Mouse (Mus musculus) left cerebral cortex, postnatal 4 days (tissue): ENCODE measurements around the gene Rbp2. TPM values are rescaled to one million over a fixed set of nuclear protein-coding genes. Genes with fewer than 3 reads are reported as not detected.

Experiments
- DNase-seq: peaks from one replicate; pipeline ENCODE4 v3.0.0-alpha.2; 2022
- intact Hi-C: fragments of 180-260 bp; cut with DNase I; formaldehyde crosslinking; loops from one replicate; pipeline ENCODE4 v1.15.1; 2025
- total RNA-seq, 2 experiments: library from RNA; stranded (reverse); gene quantifications; 2 replicates each; pipeline ENCODE4 v1.2.3; 2021

The Rbp2 gene
- not detected for total RNA-seq

DNA sequence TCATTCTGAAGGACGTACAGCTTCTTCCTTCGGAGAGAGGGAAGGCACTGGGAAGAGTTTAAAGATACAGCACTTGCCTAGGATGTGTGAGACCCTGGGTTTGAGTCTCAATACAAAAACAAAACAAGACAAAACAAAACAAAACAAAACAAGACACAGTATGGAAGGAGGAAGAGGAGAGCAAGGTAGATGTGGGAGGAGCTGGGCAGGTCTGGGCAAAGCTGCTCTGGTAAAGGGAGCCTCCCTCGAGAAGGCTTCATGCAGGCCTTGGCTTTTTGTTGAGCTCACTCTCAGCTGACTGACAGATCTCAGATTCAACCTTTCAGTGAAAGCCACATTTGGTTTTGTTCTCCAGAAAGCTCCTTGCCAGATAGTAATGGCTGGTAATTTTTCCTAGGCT, at the start of gene Rbp2:
Rbp2 (plus strand) TSS at position 301 of the 400 bp plus-strand sequence.
- no peak for DNase-seq
- intact Hi-C loops: no loop called here

DNA sequence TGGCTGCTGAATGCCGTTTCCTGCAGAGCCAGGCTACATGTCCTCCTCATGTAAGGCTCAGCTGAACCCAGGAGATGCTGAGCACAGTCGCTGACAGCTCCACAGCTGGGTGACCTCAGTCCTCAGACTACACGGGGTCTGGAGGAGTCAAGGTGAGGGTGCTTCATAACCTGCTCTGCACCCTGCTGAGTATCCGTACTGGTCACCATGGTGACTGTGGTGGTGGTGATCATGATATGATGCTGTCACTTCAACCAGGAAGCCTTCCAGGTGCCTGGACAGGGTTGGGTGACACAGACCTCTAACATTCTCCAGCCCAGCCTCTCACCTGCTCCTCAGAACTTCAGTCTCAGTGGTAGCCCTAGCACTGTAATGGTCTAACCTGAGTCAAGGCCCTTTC, 48.1 kb upstream of the Rbp2 start:
- intact Hi-C loops: no loop called here
- DNase-seq: no peak

DNA sequence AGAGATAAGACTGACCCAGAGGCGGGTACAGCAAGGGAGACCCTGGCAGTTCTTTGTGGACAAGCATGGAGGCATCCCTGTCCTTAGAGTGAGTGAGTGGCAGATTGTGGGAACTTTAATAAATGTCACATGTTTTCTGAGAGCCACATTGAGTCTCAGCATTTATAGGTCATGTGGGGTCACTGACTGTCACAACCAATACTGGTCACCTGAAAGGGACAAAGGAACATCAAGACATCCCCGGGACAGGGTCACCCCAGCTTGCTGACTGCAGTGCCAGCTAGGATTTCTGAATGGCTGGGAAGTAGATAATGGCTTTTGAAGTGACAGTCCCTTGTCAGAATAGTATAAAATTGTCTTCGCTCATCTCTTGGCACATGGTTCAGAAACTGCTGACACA, 46.8 kb upstream of the Rbp2 start:
- intact Hi-C loops: no loop called here
- DNase-seq: no peak

DNA sequence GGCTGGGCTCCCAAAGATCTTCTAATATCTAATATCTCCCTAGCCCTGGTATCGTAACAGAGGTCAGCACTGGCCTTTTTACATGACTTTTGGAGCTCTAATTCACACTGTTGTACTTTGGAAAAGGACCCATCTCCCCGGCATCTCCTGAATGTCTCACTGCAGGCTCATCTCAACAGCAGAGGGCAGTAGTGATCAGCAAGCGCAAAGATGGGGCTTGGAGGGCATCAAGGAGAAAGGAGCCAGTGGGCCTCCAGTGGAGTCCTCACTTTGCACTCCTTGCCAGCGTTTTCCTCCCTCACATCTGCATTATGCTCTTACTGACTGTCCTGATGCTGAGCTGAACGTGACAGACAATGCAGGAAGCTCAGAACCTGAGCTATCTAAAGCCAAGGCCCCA, 43.3 kb upstream of the Rbp2 start:
- intact Hi-C loops: loop anchor here (5.0 kb wide), 1 partner anchor 95 kb away; no protein-coding TSS in a partner anchor
- DNase-seq: peak; percentile 46

DNA sequence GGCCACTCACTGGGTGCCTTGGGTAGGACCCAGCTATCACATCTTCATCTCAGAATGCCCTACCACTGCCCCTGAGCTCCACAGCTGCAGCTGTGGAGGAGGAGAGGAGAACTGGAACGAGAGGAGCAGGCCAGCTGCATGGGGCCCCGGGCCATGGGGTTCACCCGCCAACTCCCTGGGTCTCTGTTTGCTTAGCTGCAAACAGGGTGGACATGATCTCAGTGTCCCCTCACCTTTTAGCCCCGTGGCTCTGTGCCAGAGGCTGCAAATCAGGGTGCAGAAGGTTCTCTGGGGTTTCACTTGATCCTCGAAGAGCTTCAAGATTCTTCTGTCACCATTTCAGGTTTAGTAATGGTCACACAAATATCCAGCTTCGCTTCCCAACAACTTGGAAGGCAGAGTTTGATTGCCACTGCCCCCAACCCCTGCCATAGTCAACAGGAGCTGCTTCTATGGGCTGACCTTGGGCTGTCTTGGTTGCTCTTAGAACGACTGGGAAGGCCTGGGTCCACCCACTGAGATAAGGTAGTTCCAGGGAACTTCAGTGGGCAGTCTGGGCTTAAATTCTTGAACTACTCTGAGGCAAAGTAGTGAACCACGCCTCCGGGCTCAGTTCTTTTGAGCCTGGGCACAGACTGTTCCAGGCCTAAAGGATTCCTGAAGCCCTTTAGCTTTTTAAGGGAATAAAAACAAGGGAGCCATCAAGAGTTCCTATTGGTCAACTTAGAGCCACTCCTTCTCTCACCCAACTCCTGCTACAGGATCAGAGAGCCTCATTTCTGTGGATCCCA, 40.4 kb upstream of the Rbp2 start:
- DNase-seq: no peak

DNA sequence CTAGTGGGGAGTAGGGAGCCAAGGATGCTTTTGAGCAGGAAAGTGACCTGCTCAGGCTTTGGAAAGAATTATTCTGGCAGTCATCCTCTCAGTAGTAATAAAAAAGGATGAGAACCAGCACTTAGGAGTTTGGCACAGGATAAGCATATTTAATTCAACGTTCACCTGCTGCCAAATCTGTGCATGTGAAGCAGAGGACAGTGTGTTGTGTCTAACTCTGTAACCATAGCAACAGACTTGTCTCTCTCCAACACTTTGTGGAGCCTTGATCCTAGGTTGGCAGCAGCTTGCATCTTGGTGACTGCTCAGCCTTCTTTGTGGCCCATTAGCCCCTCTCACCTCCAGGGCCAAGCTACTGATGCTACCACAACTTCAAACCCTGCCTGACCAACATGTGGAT, 34.9 kb upstream of the Rbp2 start:
- intact Hi-C loops: no loop called here
- DNase-seq: no peak

More for the DNA sequence above, 40.4 kb upstream of the Rbp2 start:
- intact Hi-C loops: no loop called here

DNA sequence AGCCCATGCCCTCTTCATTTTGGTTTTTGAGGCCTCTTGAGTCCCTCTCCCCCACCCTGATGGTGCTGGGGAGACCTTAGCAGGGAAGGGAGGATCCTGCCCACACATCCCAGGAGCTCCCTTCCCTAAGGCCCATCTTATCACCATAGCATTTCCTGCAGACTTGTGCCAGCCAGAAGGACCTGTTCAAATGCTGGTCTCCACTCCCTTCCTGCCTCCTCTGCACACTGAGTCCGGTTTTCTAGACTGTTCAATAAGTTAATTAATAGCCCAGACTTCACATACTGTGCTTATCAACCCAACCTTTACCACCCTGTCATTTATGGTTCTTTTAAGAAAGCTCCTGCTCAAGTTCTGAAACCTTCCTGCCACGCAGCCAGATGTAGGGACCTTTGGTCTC, 19.2 kb upstream of the Rbp2 start:
- DNase-seq: no peak
- intact Hi-C loops: no loop called here

DNA sequence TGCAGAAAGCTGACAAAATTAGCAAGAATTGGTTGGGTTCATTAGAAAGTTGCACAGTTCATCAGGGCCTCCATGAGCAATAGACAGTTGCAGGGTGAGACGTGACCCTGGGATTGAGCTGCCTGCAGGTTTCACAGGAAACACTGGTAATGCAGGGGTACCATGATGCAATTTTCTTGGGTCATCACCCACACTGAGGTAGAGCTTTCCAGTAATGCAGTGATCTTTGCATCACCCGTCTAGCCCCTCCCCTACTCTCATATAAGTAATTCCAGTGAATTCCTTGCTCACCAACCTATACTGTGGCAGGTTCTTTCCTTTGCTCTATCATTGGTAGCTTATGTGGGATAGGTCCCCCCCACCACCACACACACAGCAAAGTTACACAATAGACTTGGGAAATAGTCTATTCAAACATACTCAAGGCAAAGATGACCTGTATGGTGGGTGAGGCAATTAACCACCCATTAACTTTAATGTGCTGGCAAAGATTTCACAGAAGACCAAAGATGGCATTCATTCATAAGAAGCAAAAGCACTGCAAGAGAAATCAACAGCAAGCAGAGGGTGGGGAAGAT, 5.7 kb upstream of the Rbp2 start:
- intact Hi-C loops: no loop called here
- no peak for DNase-seq

DNA sequence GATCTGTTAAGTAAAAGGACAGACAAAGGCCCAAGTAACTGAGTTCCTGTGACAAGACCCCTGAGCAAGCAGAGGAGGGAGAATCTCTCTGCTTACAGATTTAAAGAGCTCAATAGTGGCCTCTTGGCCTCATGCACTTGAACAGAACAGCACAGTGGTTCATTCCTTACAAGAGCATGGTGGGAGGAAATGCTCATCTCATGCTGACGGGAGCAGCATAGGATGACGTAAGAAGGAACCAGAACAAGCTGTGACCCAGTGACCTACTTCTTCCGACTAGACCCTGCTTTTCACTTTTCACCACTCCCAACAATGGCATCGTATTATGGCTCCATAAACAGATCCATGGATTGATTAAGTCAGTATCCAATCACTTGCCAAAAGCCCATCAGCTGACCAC, 3.7 kb upstream of the Rbp2 start:
- intact Hi-C loops: no loop called here
- DNase-seq: no peak

DNA sequence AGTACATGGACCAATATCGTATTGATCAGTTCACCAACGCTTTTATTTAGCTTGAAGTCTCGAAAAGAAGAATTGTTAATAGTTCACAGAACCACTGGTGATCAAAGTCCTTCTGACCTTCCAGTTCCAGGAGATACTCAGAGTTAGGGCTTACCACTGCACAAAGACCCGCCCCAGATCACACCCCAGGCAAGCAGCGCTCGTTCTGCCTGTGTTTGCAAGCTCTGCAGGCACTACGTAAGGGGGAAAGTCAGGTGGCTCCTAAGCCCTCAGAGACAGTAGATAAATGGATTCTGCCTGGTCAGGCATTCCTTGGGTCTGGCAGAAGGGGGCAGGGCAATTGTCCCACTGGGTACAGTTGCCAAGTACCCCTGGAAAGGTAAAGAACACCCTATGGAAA, 895 bp upstream of the Rbp2 start:
- intact Hi-C loops: no loop called here
- no peak for DNase-seq

DNA sequence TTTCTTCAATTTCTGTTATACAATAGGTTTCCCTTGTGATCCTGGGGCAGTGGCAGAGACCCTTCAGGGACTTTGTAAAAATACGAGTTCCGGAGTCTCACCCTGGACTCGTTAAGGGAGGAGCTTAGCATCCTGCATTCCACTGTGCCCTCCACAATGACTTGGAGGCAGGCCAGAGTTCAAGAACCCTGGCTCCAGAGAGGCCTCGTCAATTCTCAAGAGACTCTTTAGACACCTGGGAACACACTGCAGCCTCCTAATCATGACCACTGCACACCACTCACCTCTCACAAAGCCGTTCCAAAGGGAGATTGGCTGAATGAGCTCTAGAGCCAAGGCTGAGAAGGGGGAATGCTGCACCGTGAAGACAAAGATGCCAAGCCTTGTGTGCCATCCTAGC, 1.4 kb downstream of the Rbp2 start:
- DNase-seq: no peak
- intact Hi-C loops: no loop called here

DNA sequence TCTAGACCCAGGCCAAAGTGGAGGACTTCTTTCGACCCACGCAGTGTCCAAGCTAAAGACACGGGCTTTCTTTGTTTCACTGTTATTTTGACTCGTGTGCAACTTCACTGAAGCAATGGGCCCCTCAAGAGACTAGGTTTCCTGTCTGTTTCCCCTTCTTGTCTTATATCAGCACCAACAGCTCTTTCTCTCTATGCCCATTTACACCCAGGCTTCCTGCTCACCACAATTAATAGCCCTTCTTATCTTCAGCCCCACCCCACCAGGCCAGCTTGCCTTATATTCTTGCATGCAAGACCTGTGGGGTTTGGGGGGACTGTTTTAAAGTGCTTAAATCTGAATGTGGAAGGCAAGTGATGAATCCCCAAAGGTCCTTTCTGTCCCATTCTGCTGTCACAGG, 3.6 kb downstream of the Rbp2 start:
- DNase-seq: no peak
- intact Hi-C loops: no loop called here

DNA sequence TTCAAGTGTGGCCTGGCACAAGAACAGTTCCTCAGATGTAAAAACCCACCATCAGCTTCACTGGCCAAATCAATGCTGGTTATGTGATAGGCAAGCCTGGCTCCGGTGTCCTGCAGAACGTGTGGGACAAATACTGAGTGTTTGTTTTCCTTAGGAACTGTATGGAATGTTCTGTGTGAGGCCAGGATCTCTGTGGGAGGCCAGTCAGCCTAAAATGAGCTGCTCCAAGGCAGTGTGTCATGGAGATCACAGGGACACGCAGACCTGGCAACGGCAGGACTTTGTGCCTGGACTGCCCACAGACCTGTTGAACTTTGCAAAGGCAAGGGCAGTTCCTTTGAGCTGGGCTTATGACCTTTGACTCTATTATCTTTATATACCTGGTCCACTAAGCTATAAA, 4.2 kb downstream of the Rbp2 start:
- intact Hi-C loops: no loop called here
- DNase-seq: peak; percentile 10

DNA sequence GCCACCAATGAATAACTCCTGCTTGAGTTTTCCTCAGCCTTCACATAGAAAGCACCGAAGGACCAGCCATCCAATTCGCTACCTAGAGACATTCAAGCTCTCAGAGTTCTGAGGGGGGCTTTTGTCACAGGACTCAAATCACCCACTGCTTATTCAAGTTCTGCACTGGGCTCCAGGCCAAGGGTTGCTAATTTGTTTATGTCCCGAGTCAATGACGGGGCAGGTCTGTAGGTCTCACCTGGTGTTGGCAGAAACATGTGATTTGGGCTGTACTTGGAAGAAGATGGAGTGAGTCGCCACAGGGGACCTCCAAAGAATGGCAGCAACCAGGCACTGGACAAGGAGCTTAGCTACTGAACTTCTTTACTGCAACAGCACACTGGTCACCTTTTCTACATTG, 5.2 kb downstream of the Rbp2 start:
- intact Hi-C loops: no loop called here
- DNase-seq: no peak

DNA sequence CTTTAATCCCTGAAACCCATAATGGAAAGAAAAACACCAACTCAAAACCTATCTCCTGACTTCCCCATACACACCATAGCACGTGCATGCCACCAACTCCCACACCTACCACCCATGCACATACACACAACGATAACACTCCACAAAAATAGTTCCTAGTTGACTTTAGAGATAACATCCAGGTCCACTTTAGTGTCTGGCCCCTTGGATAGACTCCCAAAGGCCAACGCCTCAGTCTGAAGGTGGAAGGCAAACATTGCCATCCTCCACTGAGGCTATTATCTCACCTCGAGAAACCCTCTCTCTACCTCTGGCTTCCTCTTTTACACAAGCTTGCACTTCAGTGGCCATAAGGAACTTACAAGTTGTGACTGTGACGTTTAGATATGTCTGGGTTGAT, 6.3 kb downstream of the Rbp2 start:
- no peak for DNase-seq
- intact Hi-C loops: no loop called here

DNA sequence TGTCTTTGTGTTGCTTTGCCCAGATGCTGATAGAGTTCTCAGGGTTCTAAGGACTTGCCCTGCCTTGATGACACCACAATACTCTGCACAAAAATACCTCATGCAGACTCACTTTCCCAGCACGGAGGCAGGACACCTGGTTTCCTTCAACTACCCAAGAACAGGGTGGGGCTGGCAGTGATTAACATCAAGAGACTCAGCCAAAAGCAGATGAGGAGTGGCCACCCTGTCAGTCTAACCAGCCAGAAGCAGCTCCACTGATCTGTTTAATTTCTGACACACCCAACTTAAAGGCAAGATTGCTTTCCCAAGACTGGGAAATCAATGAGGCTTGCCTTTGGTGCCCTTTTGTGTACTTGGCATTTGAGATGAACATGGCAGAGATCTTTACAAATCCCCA, 6.9 kb downstream of the Rbp2 start:
- DNase-seq: no peak
- intact Hi-C loops: no loop called here

DNA sequence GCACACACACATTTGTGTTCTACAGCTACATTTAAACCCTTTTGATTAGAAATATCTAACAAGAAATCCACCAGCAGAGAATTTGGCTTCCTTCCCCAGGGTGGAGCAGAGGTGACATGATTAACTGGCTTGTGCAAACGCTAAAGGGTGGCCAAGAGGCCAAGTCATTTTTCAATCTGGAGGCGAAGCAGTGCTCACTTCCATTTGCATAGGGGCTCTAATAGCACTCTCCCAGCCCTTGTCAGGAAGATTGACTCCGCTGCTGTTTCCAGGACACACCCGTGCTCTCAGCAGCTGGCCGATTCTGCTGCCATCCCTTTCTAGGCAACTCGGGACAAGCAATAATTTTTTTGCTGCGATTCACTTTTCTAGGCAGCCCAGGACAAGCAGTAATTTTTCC, 11.2 kb downstream of the Rbp2 start:
- intact Hi-C loops: no loop called here
- DNase-seq: no peak

DNA sequence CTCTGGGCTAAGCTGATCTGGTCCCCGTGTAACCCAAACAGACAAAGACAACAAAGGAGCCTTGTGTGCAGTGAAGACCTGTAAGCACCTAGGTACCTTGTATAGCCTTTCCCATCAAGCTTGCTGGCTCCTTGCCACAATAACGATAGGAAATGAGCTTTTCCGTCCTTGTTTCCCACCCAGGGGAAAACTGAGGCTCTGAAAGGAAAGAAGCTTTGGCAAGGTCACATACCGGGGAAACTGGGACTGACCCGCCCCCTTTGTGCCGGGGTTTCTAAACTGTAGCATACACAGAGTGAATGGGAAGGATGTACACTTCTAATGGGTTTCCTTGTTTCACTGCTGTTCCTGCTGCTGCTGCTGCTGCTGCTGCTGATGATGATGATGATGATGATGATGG, 12.1 kb downstream of the Rbp2 start:
- no peak for DNase-seq
- intact Hi-C loops: no loop called here

DNA sequence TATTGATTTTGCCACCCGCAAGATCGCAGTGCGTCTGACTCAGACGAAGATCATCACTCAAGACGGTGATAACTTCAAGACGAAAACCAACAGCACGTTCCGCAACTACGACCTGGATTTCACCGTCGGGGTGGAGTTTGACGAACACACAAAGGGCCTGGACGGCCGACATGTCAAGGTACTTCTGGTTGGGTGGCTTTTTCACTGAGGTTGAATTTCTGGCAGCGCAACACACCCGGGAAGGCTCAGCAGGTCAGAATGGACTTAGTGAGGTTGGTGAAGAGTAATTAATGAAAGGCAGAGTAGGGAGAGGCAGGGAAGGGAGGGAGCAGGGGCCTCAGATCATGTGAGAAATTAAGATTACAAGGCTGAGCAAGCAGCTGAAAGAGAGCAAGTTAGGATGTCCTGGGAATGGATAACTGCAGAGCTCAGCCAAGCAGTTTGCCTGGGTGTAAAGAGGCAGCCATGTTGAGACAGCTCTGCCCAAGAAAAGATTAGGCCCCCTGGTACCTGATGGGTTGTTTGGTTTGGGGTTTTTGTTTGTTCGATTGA, 12.9 kb downstream of the Rbp2 start:
- intact Hi-C loops: no loop called here
- DNase-seq: no peak

DNA sequence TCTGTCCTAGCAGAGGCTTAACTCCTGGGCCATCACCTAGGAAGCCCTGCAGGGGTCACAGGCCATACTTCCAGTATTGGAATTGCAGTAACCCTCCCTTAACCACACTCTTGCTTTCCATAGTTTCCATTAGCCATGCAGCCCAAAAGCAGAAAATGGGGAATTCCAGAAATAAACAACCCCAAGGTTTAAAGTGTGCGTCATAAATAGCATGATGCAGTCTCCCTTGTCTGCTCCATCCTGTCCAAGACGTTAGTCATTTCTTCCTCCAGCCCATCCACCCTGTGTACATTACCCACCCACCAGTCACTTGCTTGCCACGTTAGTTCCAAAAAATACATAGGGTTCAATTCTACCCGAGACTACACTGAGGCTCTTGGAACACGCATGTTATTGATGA, 13.7 kb downstream of the Rbp2 start:
- no peak for DNase-seq
- intact Hi-C loops: no loop called here

DNA sequence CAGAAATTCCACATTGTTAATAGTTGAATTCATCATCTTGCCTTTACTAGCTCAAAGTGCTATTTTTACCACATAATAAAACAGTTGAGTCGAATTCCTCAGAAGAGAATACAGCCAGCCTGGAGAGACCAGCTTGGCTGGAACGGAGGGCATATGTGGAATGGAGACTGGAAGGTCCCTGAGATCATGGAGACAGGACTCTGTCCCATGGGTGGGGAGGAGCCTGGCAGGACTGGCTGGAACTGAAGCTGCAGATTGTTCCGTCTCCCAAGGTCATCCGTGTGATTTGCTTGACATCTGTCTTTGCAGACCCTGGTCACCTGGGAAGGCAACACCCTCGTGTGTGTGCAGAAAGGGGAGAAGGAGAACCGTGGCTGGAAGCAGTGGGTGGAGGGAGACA, 21.6 kb downstream of the Rbp2 start:
- intact Hi-C loops: no loop called here
- no peak for DNase-seq

DNA sequence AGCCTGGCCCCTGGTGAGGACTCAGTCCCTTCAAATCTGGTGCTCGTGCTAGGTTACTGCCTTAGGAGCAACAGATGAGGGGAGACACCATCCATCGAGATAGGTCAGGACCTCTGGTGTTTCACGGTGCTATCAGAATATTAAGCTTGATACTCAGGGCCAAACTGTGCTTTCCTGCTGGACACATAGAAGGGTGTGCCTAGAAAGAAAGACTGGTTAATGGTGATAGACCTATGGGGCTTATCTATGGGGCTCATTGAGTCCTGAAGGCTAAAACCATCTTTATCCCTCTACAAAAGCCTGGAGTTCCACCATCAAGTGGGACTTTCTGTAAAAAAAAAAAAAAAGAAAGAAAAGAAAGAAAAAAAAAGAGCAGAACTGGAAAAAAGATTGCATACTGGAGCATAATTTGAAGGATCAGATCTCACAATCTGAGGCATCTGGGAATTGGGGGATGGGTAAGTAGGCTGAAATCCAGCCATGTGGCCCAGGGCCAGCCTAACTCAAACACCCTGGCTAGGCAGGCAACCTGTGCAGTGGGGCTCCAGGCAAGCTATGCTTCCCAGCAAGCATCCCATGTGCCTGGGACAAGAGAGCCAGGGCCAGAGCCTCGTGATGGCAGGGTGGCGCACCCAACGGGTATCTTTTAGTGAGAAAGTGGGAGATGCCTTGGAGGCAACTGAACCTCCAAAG, 24.6 kb downstream of the Rbp2 start:
- peak; percentile 40 for DNase-seq
- intact Hi-C loops: no loop called here
